Mouse (Mus musculus) mesoderm, embryonic 11.5 days (tissue): Measurements from ENCODE around the gene Opa1.

ENCODE experiments used
- DNase-seq: peaks from one replicate; pipeline ENCODE4 v3.0.0-alpha.2; 2012; ENCODE audit warnings: low read depth, low spot score

Gene Opa1

DNA sequence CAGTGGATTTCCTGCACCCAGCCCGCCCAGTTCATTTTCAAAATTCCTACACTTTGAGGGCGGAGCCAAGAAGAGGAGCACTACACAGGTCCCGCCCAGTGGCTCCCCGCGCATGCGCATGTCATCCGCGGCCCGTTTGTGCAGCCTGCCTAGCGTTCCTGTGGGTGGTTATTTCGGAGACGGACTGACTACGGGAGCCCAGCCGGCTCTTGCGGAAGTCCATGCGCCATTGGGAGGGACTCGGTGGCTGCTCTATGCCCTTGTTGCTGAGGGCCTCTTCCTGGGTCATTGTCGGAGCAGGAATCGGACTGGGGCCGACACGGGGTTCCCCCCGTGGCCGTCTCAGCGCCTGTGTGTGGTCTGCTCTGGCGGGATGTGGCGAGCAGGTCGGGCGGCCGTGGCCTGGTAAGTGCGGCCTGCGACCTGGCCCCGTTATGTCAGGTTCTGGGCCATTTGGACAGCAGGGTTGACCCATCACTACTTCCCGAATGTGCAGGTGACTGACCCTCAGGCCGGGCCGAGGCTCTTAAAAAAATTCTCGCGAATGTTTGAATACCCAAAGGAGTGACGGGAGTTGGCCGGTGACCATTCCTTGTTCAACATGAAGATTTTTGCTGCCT lies at the start of gene Opa1:
Gene Opa1 (plus strand): TSS at position 168 of the 620 bp plus-strand sequence.
- peak; percentile 96 for DNase-seq

DNA sequence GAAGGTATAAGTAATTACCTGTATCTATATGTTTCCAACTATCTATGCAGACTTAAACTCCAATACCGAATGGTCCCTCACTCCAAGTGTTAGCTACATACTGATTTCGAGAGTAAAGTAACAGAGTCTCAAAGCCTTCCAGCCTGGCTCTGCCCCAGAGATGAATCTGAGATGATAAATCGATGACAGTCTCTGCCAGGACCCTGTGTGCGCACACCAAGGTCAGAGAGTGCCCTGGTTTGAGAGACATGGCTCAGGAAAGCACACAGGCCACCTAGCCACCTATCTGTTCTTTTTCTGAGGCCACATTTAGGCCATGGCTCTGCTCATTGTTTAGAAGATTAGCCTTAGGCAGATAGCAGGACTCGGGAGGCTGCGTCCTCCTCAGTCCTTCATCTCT lies 45.5 kb upstream of the Opa1 start:
- no peak for DNase-seq

DNA sequence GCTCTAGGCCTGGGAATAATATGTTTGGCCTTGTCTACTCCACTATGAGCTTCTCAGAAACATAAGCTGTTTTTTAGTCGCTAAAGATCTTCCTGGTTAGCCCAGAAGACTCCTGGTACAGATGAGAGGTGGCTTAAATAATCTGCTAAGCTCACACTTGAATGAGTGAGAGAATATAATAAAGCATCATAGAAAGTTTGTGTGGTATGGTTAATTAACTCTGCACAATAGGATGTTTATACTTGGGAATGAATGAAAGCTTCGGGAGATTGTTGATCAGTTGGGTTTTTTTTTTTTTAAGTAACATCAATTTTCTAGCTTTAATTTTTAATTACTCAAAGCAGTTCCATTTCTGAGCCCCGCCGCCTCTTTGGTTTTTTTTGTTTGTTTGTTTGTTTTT lies 43.3 kb upstream of the Opa1 start:
- DNase-seq = no peak

DNA sequence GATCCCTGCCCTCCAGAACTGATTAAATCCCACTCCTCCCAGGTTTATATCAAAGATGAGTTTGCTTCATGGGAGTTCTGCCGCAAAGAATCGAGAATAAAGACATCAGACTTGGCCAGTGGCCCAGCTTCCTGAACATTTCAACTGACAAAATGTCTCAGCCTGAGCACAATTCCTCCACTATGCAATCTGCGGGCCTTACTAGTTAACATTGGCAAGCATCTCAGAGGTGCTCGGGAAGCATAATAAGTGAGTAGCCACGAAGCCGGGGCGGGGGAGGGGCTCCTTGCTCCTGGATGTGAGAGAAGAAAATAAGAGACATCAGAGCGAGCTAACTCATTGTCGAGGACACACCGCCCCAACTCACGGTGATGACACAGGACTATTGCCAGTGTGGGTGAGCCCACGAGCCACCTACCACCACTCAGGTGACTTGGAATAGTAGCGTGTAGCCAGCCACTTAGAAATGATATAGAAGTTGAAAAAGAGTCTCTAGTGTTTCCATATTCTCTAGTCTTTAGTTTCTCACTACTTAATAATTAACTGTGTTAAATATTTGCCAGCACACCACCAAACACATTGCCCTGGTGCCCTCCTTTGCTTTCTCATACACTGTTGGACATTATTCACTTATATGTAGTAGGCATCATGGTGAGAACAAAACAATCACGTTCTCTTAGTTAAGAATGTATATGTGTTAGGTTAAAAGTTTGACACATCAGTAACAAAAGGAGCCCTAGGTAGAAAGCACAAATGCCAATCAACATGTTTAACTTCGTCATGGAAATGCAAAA lies 42.5 kb upstream of the Opa1 start:
- no peak for DNase-seq

DNA sequence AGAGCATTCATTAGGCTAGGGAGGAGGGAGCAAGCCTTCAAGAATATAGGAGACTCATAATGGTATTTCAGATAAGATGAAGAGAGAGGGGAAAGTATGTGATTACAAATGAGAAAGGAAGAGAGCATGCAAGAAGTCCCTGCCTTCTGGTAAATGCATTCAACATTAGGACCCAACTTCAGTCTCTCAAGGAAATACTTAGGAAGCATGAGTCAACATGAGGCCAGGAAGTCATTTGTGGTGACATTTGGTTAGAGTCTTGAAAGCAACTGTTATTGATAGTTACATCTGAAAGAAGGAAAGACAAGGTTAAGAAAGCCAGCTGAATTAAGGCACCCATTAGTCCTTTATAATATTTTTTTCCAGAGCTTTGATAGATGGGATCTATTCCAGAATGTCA lies 39.2 kb upstream of the Opa1 start:
- no peak for DNase-seq

DNA sequence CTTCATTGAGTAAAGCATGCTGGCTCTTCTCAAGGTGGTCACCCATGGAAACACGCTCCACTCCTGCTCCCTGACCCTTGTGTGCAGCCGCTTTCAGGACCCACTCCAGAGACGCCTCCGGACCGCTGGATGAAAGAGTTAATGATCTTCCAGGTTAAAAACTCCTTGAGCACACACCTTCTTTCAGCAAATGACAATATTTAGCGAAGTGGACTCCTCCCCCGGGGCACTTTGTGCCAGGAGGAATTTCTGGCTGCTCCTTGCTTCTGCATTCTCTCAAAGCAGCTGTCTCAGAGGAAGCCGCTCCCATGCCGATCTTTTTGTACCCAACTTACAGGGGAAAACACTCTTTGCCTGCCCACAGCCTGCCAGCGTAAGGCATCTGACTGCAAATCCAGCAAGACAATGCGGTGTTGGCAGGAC lies 37.9 kb upstream of the Opa1 start:
- DNase-seq = no peak

DNA sequence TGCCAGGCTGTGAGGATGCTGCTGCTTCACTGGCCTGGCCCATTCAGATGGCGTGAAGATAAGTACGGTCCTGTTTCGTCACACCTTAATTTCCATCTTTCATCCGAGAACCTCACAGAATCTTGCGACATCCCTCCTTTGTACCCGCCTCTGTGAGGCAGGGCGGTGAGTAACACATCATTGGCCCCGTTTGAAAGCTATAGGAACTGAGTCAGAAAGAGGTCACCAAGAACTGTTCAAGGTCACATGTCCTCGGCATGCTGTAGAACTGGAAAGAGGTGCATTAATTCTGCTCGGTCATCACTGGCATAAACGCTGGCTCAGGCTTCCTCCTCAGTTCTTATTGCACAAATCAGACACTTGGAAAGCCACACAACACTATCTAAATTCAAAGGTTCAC lies 34.3 kb upstream of the Opa1 start, which contains the start of gene Atp13a4:
Gene Atp13a4 (minus strand): TSS at position 36 of the 400 bp plus-strand sequence.
- no peak for DNase-seq

DNA sequence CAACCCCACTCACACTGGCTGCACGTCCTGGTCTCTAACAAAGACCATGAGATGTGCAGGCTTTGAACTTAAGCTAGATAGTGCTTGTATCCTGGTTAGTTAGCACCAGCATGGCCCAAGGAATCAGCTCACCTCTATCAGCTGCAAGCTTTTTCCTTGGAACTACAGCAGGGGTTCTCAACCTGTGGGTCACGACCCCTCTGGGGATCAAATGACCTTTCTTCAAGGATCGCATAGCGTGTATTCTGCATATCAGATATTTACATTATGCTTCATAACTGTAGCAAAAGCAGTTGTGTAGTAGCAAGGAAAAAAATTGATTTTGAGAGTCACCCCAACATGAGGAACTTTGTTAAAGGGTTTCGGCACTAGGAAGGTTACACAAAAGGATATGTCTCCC lies 19.5 kb upstream of the Opa1 start:
- DNase-seq = no peak

DNA sequence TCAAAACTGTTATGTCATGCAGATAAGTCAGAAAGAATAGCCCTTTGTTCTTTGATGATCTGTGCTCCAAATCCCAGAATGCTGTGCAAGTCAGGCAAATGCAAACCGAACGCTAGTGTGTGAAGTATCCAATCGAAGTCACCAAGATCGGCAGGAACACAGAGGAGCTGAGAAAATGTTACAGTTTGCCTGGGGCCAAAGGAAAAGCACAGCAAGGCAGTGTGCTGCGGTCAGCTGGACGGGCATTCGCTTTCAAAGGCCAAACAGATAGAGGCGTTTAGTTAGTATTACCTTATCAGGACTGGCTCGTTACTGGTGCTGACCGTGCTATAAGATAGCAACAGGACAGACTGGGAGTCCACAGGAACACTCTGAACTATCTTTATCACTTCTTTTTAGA lies 18.7 kb upstream of the Opa1 start:
- DNase-seq = peak; percentile 15

DNA sequence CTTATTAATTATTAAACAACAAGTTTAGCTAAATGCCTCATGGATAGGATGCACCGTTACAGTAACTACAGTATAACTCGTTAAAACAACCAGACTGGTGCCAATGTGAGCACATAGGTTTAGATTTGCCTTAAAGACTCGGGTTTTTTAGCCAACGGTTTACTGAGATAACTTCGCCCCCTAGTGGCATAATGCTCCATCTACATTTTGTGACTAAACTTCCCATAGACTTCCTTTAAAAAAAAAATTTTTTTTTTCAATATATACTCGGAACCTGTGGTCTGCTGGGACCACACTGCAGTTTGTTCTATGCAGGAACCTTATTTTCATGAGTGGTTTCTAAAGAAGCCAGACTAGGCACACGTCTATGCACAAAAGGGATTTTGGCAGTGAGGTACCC lies 18.3 kb upstream of the Opa1 start:
- peak; percentile 69 for DNase-seq

DNA sequence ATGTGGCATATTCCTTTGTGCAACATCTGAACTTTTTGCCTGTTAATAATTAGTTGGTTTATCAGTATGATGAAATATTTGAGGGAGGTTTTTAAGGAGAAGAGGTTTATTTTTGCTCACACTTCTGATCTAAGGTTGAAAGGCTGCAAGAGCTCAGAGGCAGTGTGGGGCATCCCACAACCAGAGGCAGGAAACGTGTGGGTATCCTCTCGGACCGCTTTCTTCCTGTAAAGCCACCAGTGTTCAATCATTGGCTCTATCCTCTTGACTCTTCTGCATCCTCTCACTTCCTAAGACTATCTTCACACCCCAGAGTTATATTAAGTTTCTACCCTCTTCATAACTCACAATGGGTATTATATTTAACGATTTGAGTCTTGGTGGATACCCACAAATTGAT lies 5.1 kb upstream of the Opa1 start:
- no peak for DNase-seq

DNA sequence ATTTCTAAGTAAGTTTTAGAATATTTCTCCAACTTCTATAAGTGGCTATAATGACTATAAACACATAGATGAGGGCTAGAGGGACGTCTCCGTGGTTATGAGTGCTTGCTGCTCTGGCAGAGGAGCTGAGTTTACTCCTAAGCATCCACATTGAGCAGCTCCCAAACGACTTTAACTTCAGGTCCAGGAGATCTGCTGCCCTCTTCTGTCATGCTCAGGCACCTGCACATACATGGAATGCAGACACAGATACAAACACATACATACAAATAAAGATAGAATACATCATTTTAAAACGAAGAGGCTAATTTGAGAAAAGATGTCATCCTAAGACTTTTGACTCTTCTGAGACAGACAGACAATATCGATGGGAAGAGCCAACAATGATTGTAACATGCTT lies 3.5 kb upstream of the Opa1 start:
- DNase-seq = peak; percentile 44

DNA sequence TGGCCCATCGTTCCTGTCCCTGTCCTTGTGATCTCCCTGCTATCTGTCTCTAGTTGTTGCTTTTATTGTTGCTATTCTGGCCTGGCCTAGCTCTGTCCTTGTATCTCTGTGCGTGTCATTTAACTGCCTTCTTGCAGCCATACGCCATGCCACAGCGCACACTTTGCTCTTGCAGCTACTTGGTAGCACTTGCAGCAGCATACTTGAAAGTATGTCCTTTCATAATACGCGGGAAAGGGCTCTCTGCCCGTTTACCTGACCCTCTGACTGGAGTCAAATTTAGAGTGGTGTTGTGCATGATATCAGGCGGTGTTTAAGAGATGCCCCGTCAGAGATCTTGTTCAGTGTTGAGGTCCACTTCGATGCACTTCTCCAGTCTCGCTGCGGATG lies 648 bp downstream of the Opa1 start:
- DNase-seq = peak; percentile 13

DNA sequence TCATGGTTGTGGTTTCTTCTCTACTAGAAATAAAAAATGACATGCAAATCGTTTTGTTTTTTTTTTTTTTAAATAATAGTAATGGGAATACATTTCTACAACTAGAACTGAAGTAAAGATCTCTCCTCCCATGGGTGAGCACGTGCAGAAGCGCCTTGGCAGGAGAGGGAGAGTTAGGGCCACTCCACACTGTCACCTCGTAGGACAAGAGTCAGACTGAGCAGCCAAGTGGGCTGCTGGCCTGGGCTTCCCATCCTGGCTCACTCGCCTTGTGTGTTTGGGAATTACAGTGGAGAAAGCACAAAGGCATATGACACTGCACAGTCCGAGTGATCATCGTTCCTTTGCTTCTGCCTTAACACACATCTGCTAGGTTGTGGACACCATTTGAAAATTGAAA lies 13.0 kb downstream of the Opa1 start:
- no peak for DNase-seq

DNA sequence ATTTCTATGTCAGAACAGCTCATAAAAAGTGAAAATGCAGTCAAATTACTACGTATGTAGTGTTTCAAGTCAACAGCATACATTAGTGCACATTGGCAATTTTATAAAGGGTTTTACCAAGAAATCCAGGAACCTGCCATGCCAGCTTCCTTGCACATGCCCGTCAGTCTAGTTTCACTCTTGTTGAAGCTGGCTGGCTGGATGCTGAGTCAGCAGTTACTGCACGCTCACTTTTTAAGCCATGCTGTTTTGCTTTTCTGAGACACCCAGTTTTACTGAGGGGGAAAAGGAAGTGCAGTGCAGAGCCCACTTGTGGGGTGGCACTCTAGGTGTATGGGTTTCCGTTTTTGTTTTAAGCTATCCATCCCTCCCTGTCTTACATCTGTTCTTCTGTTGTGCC lies 18.0 kb downstream of the Opa1 start:
- DNase-seq = no peak

DNA sequence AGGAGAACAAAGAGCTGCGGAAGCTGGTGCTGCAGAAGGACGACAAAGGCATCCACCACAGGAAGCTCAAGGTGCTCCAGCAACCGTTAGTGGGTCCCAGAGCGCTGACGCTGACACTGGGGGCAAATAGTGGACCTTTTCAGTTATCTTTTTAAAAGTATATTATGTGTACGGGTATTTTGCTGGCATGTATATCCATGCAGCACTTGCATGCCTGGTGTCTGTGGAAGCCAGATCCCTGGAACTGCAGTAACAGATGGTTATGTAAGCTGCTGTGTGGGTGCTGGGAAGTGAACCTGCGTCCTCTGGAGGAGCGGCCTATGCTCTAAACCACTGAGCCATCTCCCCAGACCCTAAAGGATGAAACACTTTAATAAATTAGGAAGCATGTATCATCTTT lies 26.4 kb downstream of the Opa1 start:
- no peak for DNase-seq

DNA sequence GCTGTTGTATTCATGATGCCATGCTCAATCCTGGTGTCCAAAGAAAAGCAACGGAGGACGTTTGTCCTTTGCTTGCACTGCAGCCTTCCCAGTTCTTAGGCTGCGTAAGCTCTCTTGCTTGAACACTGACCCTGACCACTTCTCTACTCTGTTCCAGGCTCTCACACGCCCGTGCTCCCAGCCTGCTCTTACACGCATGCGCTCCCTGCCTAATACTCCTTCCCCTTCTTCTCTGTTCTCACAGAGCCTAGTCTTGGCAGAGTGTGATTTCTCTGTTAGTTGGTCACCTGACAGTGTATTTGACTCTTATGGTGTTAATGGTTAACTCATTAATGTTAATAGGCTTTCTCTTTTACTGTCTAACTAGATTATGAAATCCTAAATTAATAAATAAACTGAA lies 28.0 kb downstream of the Opa1 start:
- DNase-seq = no peak

DNA sequence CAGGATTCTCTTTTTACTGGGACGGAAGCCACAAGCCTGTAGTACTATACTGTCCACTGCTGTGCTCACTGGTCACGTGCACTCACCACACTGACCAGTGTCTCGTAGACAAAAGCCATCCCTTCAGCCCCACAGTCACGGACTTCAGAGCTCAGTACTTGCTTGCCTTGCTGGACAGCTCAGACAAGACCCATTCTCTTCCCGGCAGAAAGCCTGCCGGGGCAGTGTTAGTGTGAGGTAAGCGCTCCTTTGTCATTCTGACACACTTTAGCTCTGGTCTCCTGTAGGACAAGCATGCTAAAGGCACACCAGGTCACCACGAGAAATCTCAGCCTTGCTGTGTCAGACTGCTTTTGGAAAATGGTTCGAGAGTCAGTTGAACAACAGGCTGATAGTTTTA lies 35.6 kb downstream of the Opa1 start:
- no peak for DNase-seq

DNA sequence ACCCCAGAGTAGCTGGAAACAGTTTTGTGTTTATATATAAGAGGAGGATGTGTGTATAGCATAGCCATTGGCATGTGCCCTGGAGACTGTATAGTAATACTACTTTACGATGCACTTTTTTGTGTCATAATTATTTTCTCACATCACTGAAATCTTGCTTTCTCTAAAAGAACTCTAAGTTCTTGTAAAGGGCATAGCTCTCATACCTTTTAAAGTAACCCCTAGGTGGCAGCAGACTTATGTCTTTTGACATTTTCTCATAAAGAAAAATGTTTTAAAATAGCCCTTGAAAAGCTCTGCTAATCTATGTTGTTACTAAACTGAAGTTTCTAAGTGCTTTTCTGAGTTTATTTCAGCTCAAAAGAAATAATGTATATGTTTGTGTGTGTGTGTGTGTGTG lies 49.9 kb downstream of the Opa1 start:
- peak; percentile 58 for DNase-seq

DNA sequence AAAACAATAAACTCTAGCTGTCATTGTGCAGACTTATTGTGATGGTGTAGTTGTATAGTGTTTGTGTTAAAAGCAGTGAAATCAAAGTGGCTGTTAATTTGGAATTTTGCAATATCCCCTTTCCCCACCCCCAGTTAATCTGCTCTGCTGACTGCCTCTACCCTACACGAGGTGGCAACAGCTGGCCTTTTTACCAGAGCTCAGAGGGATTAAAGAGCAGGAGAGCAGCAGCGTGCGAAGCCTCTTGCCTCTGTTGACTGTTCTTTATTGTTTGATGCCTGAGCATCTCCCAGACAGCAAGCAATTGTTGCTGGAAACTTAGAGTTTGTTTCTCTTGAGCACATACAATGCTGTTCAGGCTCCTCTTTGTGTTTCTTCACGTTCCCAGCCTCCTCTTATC lies 56.6 kb downstream of the Opa1 start:
- DNase-seq = no peak

DNA sequence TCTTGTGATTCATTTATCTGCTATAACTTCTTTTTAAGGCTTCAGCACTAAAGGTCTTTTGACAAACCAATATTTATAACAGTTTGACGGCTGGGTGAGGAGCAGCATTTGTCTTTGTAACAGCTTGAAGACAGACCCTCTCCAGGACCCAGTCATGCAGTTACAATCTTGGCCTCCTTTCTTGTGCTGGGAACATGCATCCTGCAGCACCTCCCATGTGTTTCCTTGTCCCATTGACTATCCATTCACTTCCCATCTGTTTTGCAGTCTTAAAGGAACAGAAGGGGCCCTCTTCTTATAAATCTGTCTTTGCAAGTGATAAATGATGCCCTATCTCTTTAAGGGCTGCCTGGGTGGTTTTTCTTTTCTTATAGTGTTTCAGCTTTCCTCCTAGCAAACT lies 63.2 kb downstream of the Opa1 start:
- peak; percentile 69 for DNase-seq

DNA sequence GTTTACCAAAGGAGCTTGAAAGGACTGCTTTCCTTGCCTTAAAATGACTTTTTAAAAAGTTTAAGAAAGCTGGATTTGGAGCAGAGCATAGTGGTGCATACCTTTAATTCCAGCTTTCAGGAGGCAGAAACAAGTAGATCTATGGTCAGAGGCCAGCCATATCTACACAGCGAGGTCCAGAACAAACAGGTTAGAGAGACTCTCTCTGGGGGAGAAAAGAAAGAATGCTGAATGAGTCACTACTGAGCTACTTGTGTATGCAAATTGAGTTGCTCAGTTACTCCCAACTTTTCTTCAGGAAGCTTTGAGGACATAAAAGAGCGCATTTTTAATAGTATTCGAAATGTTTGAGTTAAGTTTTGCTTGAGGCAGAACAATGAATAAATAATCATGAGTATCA lies 65.7 kb downstream of the Opa1 start:
- DNase-seq = no peak

DNA sequence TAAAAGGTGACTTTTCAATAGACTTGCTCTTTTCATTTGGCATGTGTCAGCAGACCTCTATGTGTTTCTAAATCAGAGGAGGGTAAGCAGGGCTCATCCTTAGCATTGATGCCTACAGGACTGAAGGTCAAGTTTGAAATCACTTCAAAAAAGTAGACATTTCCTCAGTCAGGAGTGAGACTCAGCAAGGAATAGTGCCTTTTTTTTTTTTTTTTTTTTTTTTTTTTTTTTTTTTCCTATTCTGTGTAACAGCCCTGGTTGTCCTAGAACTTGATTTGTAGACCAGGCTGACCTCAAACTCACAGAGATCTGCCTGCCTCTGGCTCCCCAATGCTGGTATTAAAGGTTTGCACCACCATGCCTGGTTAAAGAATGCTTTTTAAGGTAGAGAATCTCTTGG lies 67.1 kb downstream of the Opa1 start:
- DNase-seq = no peak
